Mouse (Mus musculus) heart, adult 2 months (tissue): ENCODE data around the gene Notch3.

Experiments used
- CTCF ChIP-seq: fragments of 200-600 bp; IDR thresholded peaks from 2 replicates; pipeline ENCODE4 v1.8.1; 2022; ENCODE audit warnings: antibody characterized with exemption, mild to moderate bottlenecking, moderate library complexity
- POLR2A ChIP-seq: fragments of 200-500 bp; IDR thresholded peaks from 2 replicates; pipeline ENCODE4 v1.6.1; 2011; ENCODE audit warnings: mild to moderate bottlenecking, low read depth, low read length, control low read depth; ENCODE audit not compliant: insufficient read depth

DNA sequence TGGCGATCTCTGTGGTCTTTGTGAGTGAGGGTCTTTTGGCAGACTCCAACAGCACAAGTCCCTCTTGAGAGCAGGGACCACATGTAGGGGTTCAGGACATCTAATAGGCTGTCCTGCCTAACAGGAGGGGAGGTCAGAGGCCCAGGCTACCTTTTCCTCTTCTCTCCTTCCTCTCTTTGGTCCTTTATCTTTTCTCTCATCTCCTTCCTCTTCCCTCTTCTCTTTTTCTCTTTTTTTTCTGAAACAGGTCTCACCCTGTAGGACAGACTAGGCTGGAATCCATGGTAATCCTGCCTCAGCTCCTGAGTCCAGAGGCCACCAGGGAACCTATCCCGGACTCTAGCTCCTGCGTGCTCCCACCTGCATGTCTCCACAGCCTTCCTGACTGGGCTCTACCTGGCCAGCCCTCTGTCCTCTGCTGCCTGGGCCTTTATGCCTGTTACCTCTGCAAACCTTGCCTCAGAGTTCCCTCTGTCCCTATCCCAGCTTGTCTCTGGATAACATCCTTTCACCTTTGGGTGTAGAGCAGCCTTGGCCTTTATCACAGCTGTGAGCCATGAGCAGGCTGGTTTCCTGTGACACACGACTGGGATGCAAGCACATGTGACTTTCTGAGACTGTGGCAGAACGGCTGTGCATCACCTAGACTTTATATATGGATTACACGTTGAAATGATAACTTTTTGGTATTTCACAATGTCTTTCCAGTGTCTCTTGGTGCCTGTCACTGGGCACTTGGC lies 57.3 kb downstream of the Notch3 start:
- TF ChIP-seq CTCF (no peak), POLR2A (no peak)
